31 mouse cellular contexts compared by ENCODE assay signal in the genomic region with DNA sequence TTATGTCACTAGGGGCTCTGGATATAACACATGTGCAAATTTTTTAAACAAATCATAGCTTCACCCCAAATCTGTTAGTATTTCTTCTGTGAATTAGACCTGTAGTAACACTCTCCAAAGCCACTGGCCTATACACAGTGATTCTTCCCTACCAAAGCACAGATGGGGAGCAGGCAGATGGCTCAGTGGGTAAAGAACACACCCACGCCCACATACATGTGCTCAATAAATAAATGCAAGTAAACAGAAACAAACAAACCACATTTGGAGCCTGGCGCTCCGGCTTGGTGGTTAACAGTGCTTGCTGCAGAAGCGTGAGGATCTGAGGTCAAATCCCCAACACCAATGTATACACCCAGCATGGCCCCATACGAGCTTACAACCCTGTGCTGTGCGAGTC.
"Had no signal": no experiment of that assay in that cellular context is flagged by ENCODE, and none has a peak within 500 bp of the region (broad histone marks: within the 10 kb centered on the region; RNA-seq: fewer than 3 reads in every experiment).

No protein-coding gene starts in this region.

- H3K4me2 ChIP-seq: limb, embryonic 12.5 days; limb, embryonic 13.5 days; limb, embryonic 15.5 days; liver, embryonic 11.5 days; liver, embryonic 12.5 days; liver, embryonic 13.5 days; lung, embryonic 14.5 days; midbrain, embryonic 12.5 days; midbrain, embryonic 13.5 days; midbrain, embryonic 15.5 days; neural tube, embryonic 12.5 days; neural tube, embryonic 13.5 days had no signal

- DNase-seq: left cerebral cortex, postnatal 4 days; liver; liver, embryonic 13.5 days; liver, postnatal 0 days; lung, adult 18-20 months; lung, adult 2 months; lung, embryonic 14.5 days; lung, postnatal 10 days; lung, postnatal 14 days; lung, postnatal 36 days; lung, postnatal 4 days had no signal

- H3K36me3 ChIP-seq: liver, embryonic 12.5 days; liver, embryonic 13.5 days; liver, embryonic 15.5 days had no signal

- H3K9ac ChIP-seq: limb, embryonic 12.5 days; limb, embryonic 13.5 days; limb, embryonic 15.5 days; liver, embryonic 12.5 days; liver, embryonic 13.5 days; liver, embryonic 14.5 days; liver, embryonic 15.5 days; liver, postnatal 0 days; lung, embryonic 14.5 days; lung, embryonic 15.5 days; midbrain, embryonic 12.5 days; midbrain, embryonic 13.5 days; midbrain, embryonic 15.5 days; neural tube, embryonic 12.5 days; neural tube, embryonic 13.5 days had no signal

- H3K27ac ChIP-seq: limb, embryonic 10.5 days; limb, embryonic 12.5 days; limb, embryonic 13.5 days; limb, embryonic 15.5 days; liver, embryonic 12.5 days; liver, embryonic 13.5 days; liver, embryonic 14.5 days; liver, embryonic 15.5 days; lung, embryonic 15.5 days; macrophage; midbrain, embryonic 10.5 days; midbrain, embryonic 12.5 days; midbrain, embryonic 13.5 days; midbrain, embryonic 15.5 days; neural tube, embryonic 12.5 days; neural tube, embryonic 13.5 days had no signal

- H3K4me1 ChIP-seq: limb, embryonic 10.5 days; limb, embryonic 12.5 days; limb, embryonic 13.5 days; limb, embryonic 15.5 days; midbrain, embryonic 10.5 days; midbrain, embryonic 12.5 days; midbrain, embryonic 13.5 days; midbrain, embryonic 15.5 days; neural tube, embryonic 12.5 days; neural tube, embryonic 13.5 days had no signal

- H3K9me3 ChIP-seq: limb, embryonic 10.5 days; limb, embryonic 12.5 days; limb, embryonic 13.5 days; limb, embryonic 15.5 days; liver, embryonic 12.5 days; liver, embryonic 13.5 days; liver, embryonic 15.5 days; lung, embryonic 15.5 days; megakaryocyte, embryonic 14.5 days; midbrain, embryonic 10.5 days; midbrain, embryonic 12.5 days; midbrain, embryonic 13.5 days; midbrain, embryonic 15.5 days; neural tube, embryonic 12.5 days; neural tube, embryonic 13.5 days had no signal

- H3K27me3 ChIP-seq: limb, embryonic 12.5 days; limb, embryonic 13.5 days; limb, embryonic 15.5 days; liver, embryonic 13.5 days; liver, embryonic 15.5 days; lung, embryonic 15.5 days; midbrain, embryonic 12.5 days; midbrain, embryonic 13.5 days; midbrain, embryonic 15.5 days; neural tube, embryonic 12.5 days; neural tube, embryonic 13.5 days had no signal

- ATAC-seq: liver, postnatal 0 days; lung, postnatal 0 days; midbrain, embryonic 15.5 days; midbrain, embryonic 16.5 days had no signal

- H3K4me3 ChIP-seq: limb, embryonic 10.5 days; limb, embryonic 12.5 days; limb, embryonic 13.5 days; limb, embryonic 15.5 days; liver, embryonic 12.5 days; liver, embryonic 13.5 days; liver, embryonic 15.5 days; lung, embryonic 15.5 days; midbrain, embryonic 10.5 days; midbrain, embryonic 12.5 days; midbrain, embryonic 13.5 days; midbrain, embryonic 15.5 days; myocyte; neural tube, embryonic 12.5 days; neural tube, embryonic 13.5 days had no signal
